Mouse (Mus musculus): ENCODE measurements around the gene Rps6ka3.

DNA sequence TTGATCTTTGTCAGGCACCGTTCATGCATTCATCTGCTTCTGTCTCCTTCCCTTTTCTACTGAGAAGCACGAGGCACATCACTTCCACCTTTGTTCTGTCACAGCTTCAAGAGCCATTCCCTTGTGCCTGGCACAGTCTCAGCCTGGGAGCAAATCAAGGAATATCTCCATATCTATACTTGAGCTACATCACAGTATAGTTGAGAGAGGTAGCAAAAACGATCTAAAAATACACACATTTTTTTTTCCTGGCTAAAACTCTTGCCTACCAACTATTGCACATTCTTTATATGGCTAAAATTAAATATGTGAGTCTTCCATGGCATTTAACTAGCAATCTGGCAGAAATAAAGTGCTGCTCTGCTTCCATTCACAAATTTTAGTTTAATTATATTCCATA, 5.1 kb downstream of the Rps6ka3 start:
- TF ChIP-seq CTCF (IDR thresholded peaks at IDR 0.05; ENCODE audit: low read depth) (no peak), EP300 (IDR thresholded peaks at IDR 0.05; ENCODE audit: low read depth) (no peak)
